Mouse (Mus musculus): Measurements from ENCODE around the gene Plxna2. TPM values are rescaled to one million over a fixed set of nuclear protein-coding genes. Genes with fewer than 3 reads are reported as not detected.

The Plxna2 gene
- polyA plus RNA-seq, 1 experiment from 2014 or later: 19.0 TPM

DNA sequence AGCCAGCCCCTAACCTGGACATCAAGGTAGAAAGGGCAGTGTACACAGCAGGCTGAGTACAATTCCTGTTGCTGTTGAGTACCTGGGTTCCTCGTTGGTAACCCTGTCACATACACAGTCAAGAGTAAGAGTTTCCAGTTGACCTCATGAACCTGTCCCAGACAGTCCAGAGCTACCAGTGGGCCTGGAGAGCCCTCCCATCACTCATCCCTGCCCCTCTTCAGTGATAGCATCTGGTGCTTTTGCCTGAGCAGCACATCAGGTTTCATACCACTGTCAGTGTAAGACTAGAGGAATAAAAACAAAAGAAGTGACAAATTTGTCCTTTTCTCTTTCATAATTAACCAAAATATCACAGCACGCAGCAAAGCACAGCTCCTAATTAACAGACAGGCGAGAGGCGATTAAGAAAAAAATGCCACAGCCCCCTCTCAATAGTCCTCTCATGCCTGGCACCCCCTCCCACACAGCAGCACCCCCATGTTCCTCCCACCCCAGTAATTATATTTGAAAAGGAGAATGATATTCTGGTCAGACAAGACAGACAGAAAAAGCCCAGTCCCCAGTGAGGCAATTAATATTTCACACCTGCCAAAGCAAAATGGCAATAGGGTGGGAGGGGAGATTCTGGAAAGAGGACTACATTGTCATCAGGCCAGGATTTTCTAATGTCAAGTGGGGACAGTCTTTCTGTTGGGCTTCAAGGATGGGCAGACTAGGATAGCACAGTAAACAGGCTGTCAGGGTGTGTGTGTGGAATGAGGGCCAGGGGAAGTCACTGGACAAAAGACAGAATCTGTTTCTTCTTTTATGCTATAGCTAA, 233.4 kb downstream of the Plxna2 start:
- no peaks in the 10 kb centered on the region for H3K36me3 ChIP-seq (ENCODE audit: control insufficient read depth, insufficient read depth, low read length)
- H3K4me1 ChIP-seq (replicated peaks; ENCODE audit: control insufficient read depth, insufficient read depth, low read length): no peaks in the 10 kb centered on the region
- no peak overlapping the region for H3K4me3 ChIP-seq (ENCODE audit: low read depth, low read length)
- H3K27me3 ChIP-seq (ENCODE audit: control insufficient read depth, insufficient read depth, low read length): no peaks in the 10 kb centered on the region
- no peak for DNase-seq (ENCODE audit: low spot score)
- WGBS: 66% methylated on average over 4 of the region's 4 CpGs
- no peak overlapping the region for H3K4me2 ChIP-seq (ENCODE audit: low read depth, low read length, severe bottlenecking)
- no peak overlapping the region for H3K27ac ChIP-seq (ENCODE audit: low read depth, low read length)
- ATAC-seq (replicated peaks; ENCODE audit: low FRiP score): peak; percentile 72
- no peaks in the 10 kb centered on the region for H3K9me3 ChIP-seq (ENCODE audit: control insufficient read depth, low read length)
- H3K9ac ChIP-seq (ENCODE audit: low read length): no peak overlapping the region

DNA sequence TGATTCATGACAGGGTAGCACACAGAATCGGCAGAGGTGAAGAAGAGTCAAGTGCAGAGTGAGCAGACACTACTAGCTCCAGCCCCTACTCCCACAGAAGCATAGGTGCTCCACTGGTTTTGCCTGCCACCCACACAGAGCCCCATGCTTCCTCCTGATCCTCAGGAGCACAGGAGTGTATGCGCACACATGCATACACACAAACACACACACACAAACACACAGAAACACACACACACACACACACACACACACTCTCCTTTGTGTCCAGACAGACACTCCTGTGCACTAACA, 234.0 kb downstream of the Plxna2 start:
- H3K36me3 ChIP-seq (ENCODE audit: control insufficient read depth, insufficient read depth, low read length): no peaks in the 10 kb centered on the region
- H3K4me2 ChIP-seq (ENCODE audit: low read depth, low read length, severe bottlenecking): no peak overlapping the region
- DNase-seq (ENCODE audit: low spot score) (no peak), ATAC-seq (replicated peaks; ENCODE audit: low FRiP score) (peak; percentile 21; the same call in 1 of the 2 replicates)
- H3K27ac ChIP-seq (ENCODE audit: low read depth, low read length): no peak overlapping the region
- H3K9ac ChIP-seq (ENCODE audit: low read length): no peak overlapping the region
- H3K27me3 ChIP-seq (ENCODE audit: control insufficient read depth, insufficient read depth, low read length): no peaks in the 10 kb centered on the region
- WGBS: 65% methylated on average over 2 of the region's 2 CpGs
- no peaks in the 10 kb centered on the region for H3K9me3 ChIP-seq (ENCODE audit: control insufficient read depth, low read length)
- no peak overlapping the region for H3K4me3 ChIP-seq (ENCODE audit: low read depth, low read length)
- no peaks in the 10 kb centered on the region for H3K4me1 ChIP-seq (replicated peaks; ENCODE audit: control insufficient read depth, insufficient read depth, low read length)

Small RNA genes within 50 kb of the gene (microRNA-seq; reads per million reads assigned to microRNA genes)
- gene Mir3962 (ENCODE audit: insufficient number of aligned reads): 4.2 reads per million
